In the genomic region with DNA sequence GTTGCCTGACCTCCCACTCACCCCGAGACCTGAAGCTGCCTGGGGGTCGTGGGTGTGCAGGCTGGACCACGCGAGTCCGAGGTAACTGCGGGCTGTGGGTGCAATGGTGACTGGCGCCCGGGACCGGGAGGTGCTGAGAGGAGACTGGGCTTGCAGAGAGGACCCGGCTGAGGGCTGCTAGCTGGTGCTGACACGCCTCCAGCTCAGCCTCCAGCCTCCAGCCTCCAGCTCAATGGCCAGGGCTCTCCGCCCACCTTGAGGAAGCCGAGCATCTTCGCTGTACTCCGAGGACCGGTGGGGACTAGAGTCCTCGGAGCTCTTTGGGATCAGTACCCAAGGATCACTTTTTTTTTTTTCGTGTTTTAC, we compare ENCODE assay signal across 8 mouse cellular contexts. TPM values are rescaled to one million over a fixed set of nuclear protein-coding genes. Genes with fewer than 3 reads are reported as not detected.
DNase-seq lines count a peak whose midpoint lies in the region; ATAC-seq and TF ChIP-seq lines count a peak whose summit lies in the region.

No protein-coding gene starts in this region.

- no peak overlapping the region for H3K27ac ChIP-seq in left cerebral cortex, adult 2 months
- H3K27ac ChIP-seq in limb, embryonic 13.5 days, result peak overlapping the region; percentile 58

- 1% methylated on average over 18 of the region's 18 CpGs for WGBS in limb, embryonic 13.5 days

- peak; percentile 73 for ATAC-seq in erythroid progenitor cell, adult 5-6 weeks (replicated peaks; ENCODE audit: low FRiP score, poor library complexity, severe bottlenecking)
- ATAC-seq in limb, embryonic 13.5 days (ENCODE audit: low FRiP score, low read depth), result peak; percentile 76
- ATAC-seq in neutrophil, adult 5-6 weeks (ENCODE audit: extremely low read depth, insufficient number of reproducible peaks, low FRiP score, poor library complexity, severe bottlenecking), result 0 out of 2 replicates have a peak, but pooled peaks have one; percentile 5

- peak overlapping the region; percentile 81 for H3K9ac ChIP-seq in limb, embryonic 13.5 days

- H3K27me3 ChIP-seq in limb, embryonic 13.5 days, result no peaks in the 10 kb centered on the region

- no peaks in the 10 kb centered on the region for H3K36me3 ChIP-seq in limb, embryonic 13.5 days

- intact Hi-C loops in left cerebral cortex, adult 2 months (cut with DNase I), result loop anchor here (1.0 to 2.0 kb wide), 2 partner anchors 39 to 45 kb away; partner anchors contain the start of gene Psip1
- intact Hi-C loops in left cerebral cortex, postnatal 10 days (cut with DNase I), result no loop called here

- no peak for DNase-seq in left cerebral cortex, adult 2 months (ENCODE audit: extremely low spot score in 1 of 2, low spot score in 2 of 2)
- DNase-seq in left cerebral cortex, postnatal 10 days (ENCODE audit: extremely low spot score in 1 of 2, low spot score in 2 of 2), result no peak
- DNase-seq in R1 (ENCODE audit: low read depth, low spot score), result peak; percentile 78
- DNase-seq in thymus, adult 18-20 months, result no peak
- DNase-seq in frontal cortex, postnatal 14 days (ENCODE audit: low spot score in 2 of 2), result no peak

- H3K4me2 ChIP-seq in limb, embryonic 13.5 days (replicated peaks), result peak overlapping the region; percentile 86

- no peak for TF ChIP-seq CTCF in left cerebral cortex, adult 2 months (IDR thresholded peaks at IDR 0.05)

- peak overlapping the region; percentile 79 for H3K4me3 ChIP-seq in left cerebral cortex, adult 2 months
- H3K4me3 ChIP-seq in limb, embryonic 13.5 days, result peak overlapping the region; percentile 75

- no peaks in the 10 kb centered on the region for H3K9me3 ChIP-seq in limb, embryonic 13.5 days

- H3K4me1 ChIP-seq in limb, embryonic 13.5 days, result peaks cover 20% of the 10 kb centered on the region

RNA-seq across cellular contexts. Expression of gene Ccdc171, which starts 0.3 kb away (rescaled TPM):
- 1 to 10 TPM; 3.6 to 4.8 TPM for total RNA-seq in left cerebral cortex, adult 2 months (2021)
- total RNA-seq in left cerebral cortex, postnatal 10 days (2021), result 1 to 10 TPM; 2.4 to 2.5 TPM
- 2.5 and 12.6 TPM in 2 replicates for total RNA-seq in erythroid progenitor cell, adult 5-6 weeks (2015; ENCODE audit: low replicate concordance)
- 4.9 and 8.0 TPM in 2 replicates for total RNA-seq in erythroid progenitor cell, adult 5-6 weeks (2017; ENCODE audit: low replicate concordance)
- polyA plus RNA-seq in limb, embryonic 13.5 days (2015; fragmentation: Nextera tagmentation; extraction: Ambion mirVana), result 4.2 and 4.6 TPM in 2 replicates
- 22.3 TPM in 2 replicates for total RNA-seq in neutrophil, adult 5-6 weeks (2017)

RNA-seq across cellular contexts. Expression of gene Psip1, which starts 39.4 kb away (rescaled TPM):
- 100 to 1,000 TPM; 197 to 199 TPM for total RNA-seq in left cerebral cortex, adult 2 months (2021)
- total RNA-seq in left cerebral cortex, postnatal 10 days (2021), result 100 to 1,000 TPM; 218 to 224 TPM
- 223 and 246 TPM in 2 replicates for total RNA-seq in erythroid progenitor cell, adult 5-6 weeks (2015; ENCODE audit: low replicate concordance)
- 217 and 225 TPM in 2 replicates for total RNA-seq in erythroid progenitor cell, adult 5-6 weeks (2017; ENCODE audit: low replicate concordance)
- 156 and 159 TPM in 2 replicates for polyA plus RNA-seq in limb, embryonic 13.5 days (2015; fragmentation: Nextera tagmentation; extraction: Ambion mirVana)
- 149 and 154 TPM in 2 replicates for total RNA-seq in neutrophil, adult 5-6 weeks (2017)

Comparison
In these comparisons a context has a peak if more than half of its experiments do, and no peak if none do; other contexts are left out.
1. ATAC-seq: peak in every context shown above with its lines; median percentile 76 in limb, embryonic 13.5 days; 73 in erythroid progenitor cell, adult 5-6 weeks; 5 in neutrophil, adult 5-6 weeks.